Mouse (Mus musculus) megakaryocyte progenitor cell, adult 5-6 weeks (primary cell): ENCODE data around the gene Olfr19. TPM values are rescaled to one million over a fixed set of nuclear protein-coding genes. Genes with fewer than 3 reads are reported as not detected.
"Not testable (repeated sequence)": the region's sequence is repeated elsewhere in the genome, so short reads cannot be mapped to it uniquely, and the experiment has no call there.

Experiments used
- ATAC-seq: replicated peaks from 2 replicates; pipeline ENCODE4 v1.8.0; 2016; ENCODE audit warnings: mild to moderate bottlenecking, moderate TSS enrichment, inconsistent platforms; ENCODE audit not compliant: poor library complexity
- total RNA-seq, 2 experiments: library from RNA; stranded (forward) in 1 of 2; stranded (reverse) in 1 of 2; fragments of 157-497, 149-512 nt in 1 of 2; fragments of 200-1000 nt in 1 of 2; gene quantifications; 2 replicates each; pipeline versions ENCODE4 v1.2.3 to v1.2.4; 2015 to 2017

The Olfr19 gene
- total RNA-seq (2015) (not detected in 2 replicates), total RNA-seq (2017) (not detected in 2 replicates)

GRCm38 (mm10) chr16:16676305-16676704, at the start of gene Olfr19:
Gene Olfr19 (minus strand): TSS chr16:16676405.
- ATAC-seq, result no peak

GRCm38 (mm10) chr16:16684975-16685374, 8.8 kb upstream of the Olfr19 start:
- no peak for ATAC-seq

- no peak for ATAC-seq
These were observed 7.8 kb upstream of the Olfr19 start for GRCm38 (mm10) chr16:16684053-16684452.

- ATAC-seq, result no peak
These were observed 11.2 kb downstream of the Olfr19 start for GRCm38 (mm10) chr16:16664994-16665393.

- ATAC-seq, result not testable (repeated sequence)
These were observed 11.7 kb downstream of the Olfr19 start for GRCm38 (mm10) chr16:16664516-16664915.

GRCm38 (mm10) chr16:16645148-16645547, 31.1 kb downstream of the Olfr19 start:
- ATAC-seq, result no peak

- ATAC-seq, result no peak
These were observed 42.5 kb downstream of the Olfr19 start for GRCm38 (mm10) chr16:16633730-16634129.

Other genes with a start within 250 kb of the Olfr19 start
- 24.6 and 24.7 TPM in 2 replicates for gene Fgd4, start 75.9 kb downstream of the Olfr19 start, total RNA-seq (2015)
- gene Fgd4, start 75.9 kb downstream of the Olfr19 start, total RNA-seq (2017), result 31.9 and 32.3 TPM in 2 replicates
- 1.9 and 2.0 TPM in 2 replicates for gene Spag6l, start 153.1 kb upstream of the Olfr19 start, total RNA-seq (2015)
- 0.78 and 2.6 TPM in 2 replicates for gene Spag6l, start 153.1 kb upstream of the Olfr19 start, total RNA-seq (2017)
- gene Igll1, start 187.6 kb upstream of the Olfr19 start, total RNA-seq (2015), result 0.46 and 1.8 TPM in 2 replicates
- gene Igll1, start 187.6 kb upstream of the Olfr19 start, total RNA-seq (2017), result 0.24 and 1.8 TPM in 2 replicates
- gene Top3b, start 194.3 kb upstream of the Olfr19 start, total RNA-seq (2015), result 81.0 and 89.2 TPM in 2 replicates
- 104 and 108 TPM in 2 replicates for gene Top3b, start 194.3 kb upstream of the Olfr19 start, total RNA-seq (2017)
- gene Vpreb1, start 194.4 kb upstream of the Olfr19 start, total RNA-seq (2015), result 0.99 and 1.4 TPM in 2 replicates
- 0.12 TPM in 1 of 2 replicates, not detected in the other for gene Vpreb1, start 194.4 kb upstream of the Olfr19 start, total RNA-seq (2017)
- gene Ppm1f, start 220.1 kb upstream of the Olfr19 start, total RNA-seq (2015), result 17.3 and 17.4 TPM in 2 replicates
- 43.6 and 45.2 TPM in 2 replicates for gene Ppm1f, start 220.1 kb upstream of the Olfr19 start, total RNA-seq (2017)